Mouse (Mus musculus) lung, embryonic 14.5 days (tissue): ENCODE results near the gene Myo1e. TPM values are rescaled to one million over a fixed set of nuclear protein-coding genes. Genes with fewer than 3 reads are reported as not detected.

Experiments
- ATAC-seq: fragments of 200-750 bp; cut with Nextera tagmentation; 2 replicates; pipeline ENCODE4 v1.8.0; 2017; ENCODE audit warnings: mild to moderate bottlenecking, moderate TSS enrichment, moderate library complexity; ENCODE audit not compliant: insufficient read depth
- DNase-seq: peaks from one replicate; pipeline ENCODE4 v3.0.0-alpha.2; 2015
- H3K27ac ChIP-seq: fragments of 300-500 bp; sonication (generic); 2 replicates; pipeline ENCODE4 v1.5.1; 2014; ENCODE audit warnings: low read depth, mild to moderate bottlenecking, moderate library complexity
- H3K27me3 ChIP-seq: fragments of 300-500 bp; sonication (generic); 2 replicates; pipeline ENCODE4 v1.6.1; 2014; ENCODE audit warnings: low read length, control low read depth; ENCODE audit not compliant: insufficient read depth
- H3K36me3 ChIP-seq: fragments of 300-500 bp; sonication (generic); 2 replicates; pipeline ENCODE4 v1.6.1; 2014; ENCODE audit warnings: control low read depth; ENCODE audit not compliant: insufficient read depth
- H3K4me1 ChIP-seq: fragments of 300-500 bp; sonication (generic); 2 replicates; pipeline ENCODE4 v1.6.1; 2014; ENCODE audit warnings: antibody characterized with exemption, control low read depth; ENCODE audit not compliant: insufficient read depth
- H3K4me2 ChIP-seq: fragments of 300-500 bp; sonication (generic); 2 replicates; pipeline ENCODE4 v1.6.1; 2014; ENCODE audit warnings: mild to moderate bottlenecking
- H3K4me3 ChIP-seq: fragments of 300-500 bp; sonication (generic); 2 replicates; pipeline ENCODE4 v1.5.1; 2014; ENCODE audit warnings: low read depth, low read length
- H3K9ac ChIP-seq: fragments of 300-500 bp; sonication (generic); 2 replicates; pipeline ENCODE4 v1.6.1; 2014
- H3K9me3 ChIP-seq: fragments of 300-500 bp; sonication (generic); 2 replicates; pipeline ENCODE4 v1.6.1; 2016; ENCODE audit warnings: low read depth, low read length, control low read depth
- CTCF ChIP-seq: IDR thresholded peaks from 2 replicates; pipeline ENCODE4 v1.5.1; 2016; ENCODE audit warnings: antibody characterized with exemption, low read depth
- WGBS: fragments of 180-500 bp; shearing (Covaris S2); extraction: QIAGEN DNeasy Blood & Tissue Kit; methylation state at CpG from one replicate; pipeline ENCODE4 v1.1.7; 2014; 5-methylcytosine and 5-hydroxymethylcytosine counted together
- polyA plus RNA-seq: library from polyadenylated mRNA; unstranded; fragments of >200 nt; fragmentation: Nextera tagmentation; extraction: Ambion mirVana; gene quantifications from 2 replicates; pipeline ENCODE4 v1.2.1, GENCODE M21; 2014

Myo1e gene
- 27.6 and 31.4 TPM in 2 replicates for polyA plus RNA-seq

GRCm38 (mm10) chr9:70207151-70207831 lies at the start of gene Myo1e:
Gene Myo1e (plus strand): TSS chr9:70207350.
- no peaks in the 10 kb centered on the region for H3K9me3 ChIP-seq
- TF ChIP-seq CTCF, result no peak

GRCm38 (mm10) chr9:70160071-70160470 lies 47.1 kb upstream of the Myo1e start:
- Histone ChIP-seq H3K4me3 (no peak overlapping the region), H3K9ac (no peak overlapping the region), H3K9me3 (no peaks in the 10 kb centered on the region), H3K27ac (no peak overlapping the region), H3K4me1 (no peaks in the 10 kb centered on the region), H3K36me3 (no peaks in the 10 kb centered on the region), H3K27me3 (no peaks in the 10 kb centered on the region), H3K4me2 (no peak overlapping the region)
- no peak for TF ChIP-seq CTCF
- ATAC-seq (no peak), DNase-seq (no peak)
- WGBS, result 59% methylated on average over 10 of the region's 10 CpGs

More at GRCm38 (mm10) chr9:70207151-70207831, at the start of gene Myo1e:
- peak; percentile 98 for DNase-seq
- peak; percentile 95 for ATAC-seq
- peak within 1 kb of the TSS; percentile 92 for H3K27ac ChIP-seq
- H3K4me1 ChIP-seq, result peaks cover 6% of the 10 kb centered on the region; the same call in 1 of the 2 replicates
- H3K36me3 ChIP-seq, result no peaks in the 10 kb centered on the region
- H3K4me3 ChIP-seq, result peak within 1 kb of the TSS; percentile 74
- peak within 1 kb of the TSS; percentile 70 for H3K9ac ChIP-seq
- WGBS, result under 1% methylated on average over 43 of the region's 43 CpGs
- no peaks in the 10 kb centered on the region for H3K27me3 ChIP-seq
- H3K4me2 ChIP-seq, result peak within 1 kb of the TSS; percentile 98

- TF ChIP-seq CTCF, result peak; percentile 61
These were observed 38.2 kb upstream of the Myo1e start for GRCm38 (mm10) chr9:70168973-70169372.

GRCm38 (mm10) chr9:70174291-70174848 lies 32.8 kb upstream of the Myo1e start:
- Histone ChIP-seq H3K27me3 (no peaks in the 10 kb centered on the region), H3K9ac (no peak overlapping the region), H3K36me3 (no peaks in the 10 kb centered on the region), H3K4me2 (no peak overlapping the region), H3K4me3 (no peak overlapping the region), H3K4me1 (no peaks in the 10 kb centered on the region), H3K27ac (no peak overlapping the region), H3K9me3 (no peaks in the 10 kb centered on the region)
- DNase-seq (no peak), ATAC-seq (no peak)
- TF ChIP-seq CTCF, result no peak
- 46% methylated on average over 4 of the region's 4 CpGs for WGBS

More at GRCm38 (mm10) chr9:70168973-70169372, 38.2 kb upstream of the Myo1e start:
- Histone ChIP-seq H3K4me3 (no peak overlapping the region), H3K27me3 (no peaks in the 10 kb centered on the region), H3K9me3 (no peaks in the 10 kb centered on the region), H3K27ac (no peak overlapping the region), H3K4me1 (no peaks in the 10 kb centered on the region), H3K36me3 (no peaks in the 10 kb centered on the region), H3K4me2 (no peak overlapping the region), H3K9ac (no peak overlapping the region)
- ATAC-seq (no peak), DNase-seq (peak; percentile 7)
- 79% methylated on average over 7 of the region's 7 CpGs for WGBS

GRCm38 (mm10) chr9:70174896-70175295 lies 32.3 kb upstream of the Myo1e start:
- Histone ChIP-seq H3K4me1 (no peaks in the 10 kb centered on the region), H3K4me3 (no peak overlapping the region), H3K36me3 (no peaks in the 10 kb centered on the region), H3K4me2 (no peak overlapping the region), H3K27me3 (no peaks in the 10 kb centered on the region), H3K27ac (no peak overlapping the region), H3K9me3 (no peaks in the 10 kb centered on the region), H3K9ac (no peak overlapping the region)
- ATAC-seq, result no peak
- no peak for DNase-seq
- 31% methylated on average over 6 of the region's 6 CpGs for WGBS
- no peak for TF ChIP-seq CTCF

GRCm38 (mm10) chr9:70176291-70176690 lies 30.9 kb upstream of the Myo1e start:
- no peak overlapping the region for H3K4me3 ChIP-seq
- no peaks in the 10 kb centered on the region for H3K9me3 ChIP-seq
- TF ChIP-seq CTCF, result no peak
- DNase-seq, result no peak
- H3K4me2 ChIP-seq, result no peak overlapping the region
- H3K27ac ChIP-seq, result no peak overlapping the region
- H3K4me1 ChIP-seq, result no peaks in the 10 kb centered on the region
- no peaks in the 10 kb centered on the region for H3K27me3 ChIP-seq
- H3K36me3 ChIP-seq, result no peaks in the 10 kb centered on the region
- no peak for ATAC-seq
- H3K9ac ChIP-seq, result no peak overlapping the region
- 73% methylated on average over 3 of the region's 3 CpGs for WGBS

- H3K4me2 ChIP-seq, result no peak overlapping the region
- no peak for TF ChIP-seq CTCF
- DNase-seq, result no peak
- H3K36me3 ChIP-seq, result no peaks in the 10 kb centered on the region
- no peak for ATAC-seq
- no peaks in the 10 kb centered on the region for H3K27me3 ChIP-seq
- no peak overlapping the region for H3K27ac ChIP-seq
- 67% methylated on average over 12 of the region's 12 CpGs for WGBS
- no peaks in the 10 kb centered on the region for H3K4me1 ChIP-seq
- no peaks in the 10 kb centered on the region for H3K9me3 ChIP-seq
- no peak overlapping the region for H3K4me3 ChIP-seq
- no peak overlapping the region for H3K9ac ChIP-seq
These were observed 25.4 kb upstream of the Myo1e start for GRCm38 (mm10) chr9:70181719-70182118.
